Mouse (Mus musculus): ENCODE data around the gene Klhl29.

Gene Klhl29

DNA sequence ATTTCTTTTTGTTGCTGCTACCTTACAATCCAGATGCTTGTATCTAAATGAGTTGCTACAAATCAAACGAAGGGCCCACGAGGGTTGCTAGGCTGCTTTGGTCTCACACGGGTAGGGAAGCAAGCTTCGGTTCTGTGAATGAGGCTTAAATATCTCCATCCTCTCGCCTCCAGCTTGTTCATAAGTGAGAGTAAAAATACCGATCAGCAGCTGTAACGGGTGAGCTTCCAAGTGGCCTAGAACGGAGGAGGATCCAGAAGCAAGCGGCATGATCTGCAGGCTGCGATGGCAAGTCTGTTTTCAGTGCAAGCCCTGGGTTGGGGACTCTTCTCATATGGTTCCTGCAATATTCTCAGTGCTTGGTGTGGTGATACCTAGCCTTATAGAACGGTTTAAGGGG, 89.9 kb downstream of the Klhl29 start:
- WGBS: 47% methylated on average over 11 of the region's 11 CpGs

DNA sequence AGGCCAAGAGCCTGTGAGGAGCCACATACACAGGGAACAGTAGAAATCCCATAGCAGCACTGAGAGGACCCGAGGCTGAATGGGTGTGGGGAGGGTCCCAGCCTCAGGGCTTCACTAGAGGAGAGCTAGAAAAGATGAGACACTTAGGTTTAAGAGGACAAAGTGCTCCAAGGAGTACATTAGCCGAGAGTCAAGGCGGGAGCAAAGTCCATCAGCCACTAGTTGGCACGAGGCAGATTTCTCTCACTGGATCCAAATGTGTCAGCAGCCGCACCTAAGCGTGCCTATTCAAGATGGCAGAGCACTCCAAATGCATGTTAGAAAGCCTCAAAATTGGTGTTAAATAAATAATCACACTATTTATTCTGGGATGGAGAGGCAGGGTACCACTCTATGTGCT, 90.5 kb downstream of the Klhl29 start:
- WGBS: 86% methylated on average over 6 of the region's 6 CpGs

DNA sequence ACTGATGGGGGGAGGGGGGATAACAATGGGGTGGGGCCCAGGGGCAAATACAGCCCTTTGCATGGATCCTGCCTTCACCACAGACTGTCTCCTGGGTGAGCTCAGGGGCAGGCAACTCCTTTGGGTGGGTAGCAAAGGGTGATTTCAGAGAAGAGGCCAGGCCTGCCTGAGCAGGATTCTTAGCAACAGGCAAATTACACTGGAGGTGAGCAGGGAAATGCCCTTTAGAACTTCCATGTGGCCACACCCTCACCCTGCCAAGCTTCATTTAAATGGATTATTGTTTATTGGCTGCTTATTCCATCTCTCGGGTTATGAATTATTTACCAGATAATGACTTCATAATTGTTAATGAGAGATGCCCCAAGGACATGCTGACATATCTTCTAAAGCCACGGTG, 91.8 kb downstream of the Klhl29 start:
- 83% methylated on average over 2 of the region's 2 CpGs for WGBS

DNA sequence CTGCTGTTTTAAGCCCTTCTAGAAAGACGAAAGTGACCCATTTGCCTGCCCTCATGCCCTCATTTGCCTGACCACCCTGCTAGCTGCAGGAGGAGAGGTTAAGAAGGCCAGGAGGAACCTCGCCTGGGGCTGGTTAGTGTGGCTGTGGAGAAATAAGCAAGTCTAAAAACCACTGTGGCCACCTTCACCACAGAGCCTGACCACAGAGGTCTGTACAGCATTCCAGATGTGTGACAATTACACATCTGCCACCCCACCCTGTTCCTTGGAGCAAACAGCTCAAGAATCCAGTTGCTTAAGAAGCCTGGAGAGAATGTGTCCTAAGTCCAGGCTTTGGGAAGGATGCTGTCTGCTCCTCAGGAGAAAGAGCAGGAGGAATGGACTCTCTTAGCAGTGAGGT, 92.9 kb downstream of the Klhl29 start:
- WGBS: 79% methylated on average over 2 of the region's 2 CpGs

DNA sequence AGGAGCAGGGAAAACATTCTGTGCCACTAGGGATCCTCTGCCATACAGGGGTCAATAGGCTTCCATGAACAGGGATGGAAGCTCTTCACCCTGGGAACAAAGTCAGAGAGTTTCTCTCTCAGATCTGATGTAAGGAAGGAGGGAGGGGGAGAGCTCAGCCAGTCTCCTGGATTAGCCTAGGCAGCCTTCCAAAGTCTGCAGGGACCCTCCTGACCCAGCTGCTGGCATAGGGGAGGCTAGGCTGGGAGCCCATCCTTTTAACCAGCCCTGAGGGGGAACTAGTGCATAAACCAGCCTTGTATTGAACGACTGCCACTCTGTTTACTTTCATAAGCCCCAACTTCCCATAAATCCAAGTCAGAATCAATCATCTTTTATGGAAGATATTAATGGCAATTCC, 95.6 kb downstream of the Klhl29 start:
- WGBS: 64% methylated on average over 1 of the region's 1 CpGs

DNA sequence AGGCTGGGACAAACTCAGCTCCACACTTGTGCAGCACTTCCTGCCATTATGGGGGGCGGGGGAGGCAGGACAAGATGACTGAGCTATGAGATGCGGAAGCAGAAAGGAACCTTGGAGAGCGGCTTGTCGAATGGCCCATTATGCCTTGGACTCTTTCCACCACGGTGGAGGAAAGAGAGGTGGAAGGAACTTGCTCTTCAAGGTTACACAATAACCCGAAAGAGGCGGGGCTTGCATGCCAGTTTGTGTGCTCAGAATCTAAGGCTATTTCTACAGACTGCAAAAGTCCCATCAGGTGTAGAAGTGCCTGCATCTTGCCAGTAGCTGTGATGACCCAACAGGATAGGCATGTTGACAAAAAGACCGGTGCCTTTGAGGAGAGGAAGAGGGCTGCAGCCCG, 98.5 kb downstream of the Klhl29 start:
- 53% methylated on average over 9 of the region's 9 CpGs for WGBS

DNA sequence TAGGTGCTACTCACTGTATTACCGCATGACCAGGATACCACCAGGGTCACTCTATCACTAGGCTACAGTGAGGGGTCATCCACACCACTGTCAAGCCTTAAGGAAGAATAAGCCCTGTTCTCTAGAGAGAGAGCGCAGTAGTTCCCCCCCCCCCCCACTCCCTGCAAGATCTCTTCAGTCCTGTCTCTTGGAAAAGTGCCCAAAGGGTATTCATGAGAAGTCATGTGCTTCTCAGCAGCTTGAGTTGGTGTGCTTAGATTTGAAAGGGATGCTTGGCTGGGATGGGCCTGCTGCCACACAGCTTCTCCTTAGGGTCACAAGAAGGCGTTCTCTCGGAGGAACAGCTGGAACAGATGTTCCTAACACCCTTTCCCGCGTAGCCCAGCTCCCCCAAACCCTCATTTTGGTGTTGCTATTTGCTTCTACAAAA, 100.0 kb downstream of the Klhl29 start:
- WGBS: 44% methylated on average over 6 of the region's 6 CpGs

DNA sequence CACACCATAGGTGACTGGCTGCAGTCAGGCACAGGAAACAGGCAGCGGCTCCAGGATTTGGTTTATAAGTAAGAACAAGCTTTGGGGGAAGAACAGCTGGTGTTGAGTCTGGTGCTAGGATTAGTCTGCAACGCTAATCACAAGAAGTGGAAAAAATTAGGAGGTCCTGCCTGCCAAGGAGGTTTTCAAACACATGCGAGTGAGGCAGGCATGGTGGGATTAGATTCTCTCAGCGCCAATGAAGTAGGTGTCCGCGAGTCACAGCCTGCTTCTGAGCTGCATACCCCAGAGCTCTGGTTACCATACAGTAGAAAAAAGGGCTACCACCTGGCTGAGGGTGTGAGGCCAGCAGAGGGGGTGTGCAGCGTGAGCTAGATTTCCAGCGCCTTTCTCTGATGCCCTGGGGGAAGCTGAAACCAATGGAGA, 101.0 kb downstream of the Klhl29 start:
- WGBS: 40% methylated on average over 8 of the region's 8 CpGs

DNA sequence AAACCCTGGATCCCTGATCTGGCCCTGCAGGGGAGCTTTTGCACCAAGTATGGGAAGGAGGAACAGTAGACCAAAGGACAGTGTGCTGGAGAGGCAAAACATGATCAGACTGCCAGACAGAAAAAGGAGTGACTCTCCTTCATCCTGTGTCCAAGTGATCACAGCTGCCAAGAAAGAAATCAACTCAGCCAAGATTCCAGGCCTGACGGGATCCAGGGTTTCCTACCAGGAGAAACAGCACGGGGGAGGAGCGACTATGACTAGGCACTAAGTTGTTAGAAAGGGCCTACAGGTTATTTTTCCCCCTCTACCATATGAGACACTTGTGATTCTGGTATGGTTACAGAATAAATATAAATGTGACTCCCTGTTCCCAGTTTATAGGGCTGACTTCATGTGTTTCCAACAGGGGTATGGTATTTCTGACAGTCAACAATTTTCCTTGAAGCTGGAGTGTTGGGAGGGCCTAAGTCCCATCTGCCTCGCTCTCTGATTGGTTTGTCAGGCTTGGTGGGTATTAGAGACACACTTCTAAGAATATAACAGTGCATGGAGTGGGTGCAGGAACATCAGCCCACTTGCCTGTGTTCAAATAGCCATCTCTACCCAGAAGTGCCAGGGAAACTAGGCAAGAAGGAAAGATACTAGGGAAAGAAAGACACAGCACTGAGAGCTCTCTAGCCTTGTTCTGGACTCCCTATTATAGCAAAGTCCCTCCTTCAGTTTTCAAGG, 102.0 kb downstream of the Klhl29 start:
- 33% methylated on average over 4 of the region's 4 CpGs for WGBS

DNA sequence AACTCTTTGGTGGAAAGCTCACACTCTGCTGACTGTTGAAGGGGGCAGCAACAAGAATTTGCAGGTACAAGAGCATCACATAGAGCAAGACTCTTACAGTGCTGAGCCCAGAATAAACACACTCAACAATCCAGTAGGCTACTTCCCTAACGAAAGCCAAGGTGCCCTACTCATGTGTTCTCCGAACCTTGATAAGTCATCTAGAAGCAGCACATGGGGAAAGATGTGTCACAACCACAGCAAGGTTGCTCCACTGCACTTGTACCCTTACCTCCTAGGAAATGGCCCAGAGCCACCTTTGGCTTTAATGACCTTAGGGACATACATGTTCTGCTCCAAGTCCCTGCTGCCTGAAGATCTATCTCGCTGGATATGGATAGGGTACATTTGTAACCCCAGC, 105.0 kb downstream of the Klhl29 start:
- 83% methylated on average over 3 of the region's 3 CpGs for WGBS

DNA sequence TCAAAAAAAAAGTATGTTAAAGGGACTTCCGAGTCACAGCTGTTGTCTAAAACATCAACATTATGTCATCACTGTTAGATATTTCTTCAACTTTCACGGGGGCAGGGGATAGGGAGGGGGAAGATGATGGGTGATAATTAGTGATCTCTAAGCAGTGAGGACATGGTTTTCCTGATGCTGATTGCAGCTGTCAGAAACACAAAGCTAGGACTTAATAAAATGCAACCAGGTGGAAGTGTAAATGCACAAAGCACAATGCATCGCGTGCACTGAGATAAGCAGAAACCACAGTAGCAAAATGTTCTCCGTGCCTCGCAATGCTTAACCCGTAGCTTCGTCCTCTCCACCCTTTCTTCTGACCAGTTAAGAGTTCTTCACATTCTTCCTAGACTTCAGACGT, 105.5 kb downstream of the Klhl29 start:
- 59% methylated on average over 9 of the region's 9 CpGs for WGBS

DNA sequence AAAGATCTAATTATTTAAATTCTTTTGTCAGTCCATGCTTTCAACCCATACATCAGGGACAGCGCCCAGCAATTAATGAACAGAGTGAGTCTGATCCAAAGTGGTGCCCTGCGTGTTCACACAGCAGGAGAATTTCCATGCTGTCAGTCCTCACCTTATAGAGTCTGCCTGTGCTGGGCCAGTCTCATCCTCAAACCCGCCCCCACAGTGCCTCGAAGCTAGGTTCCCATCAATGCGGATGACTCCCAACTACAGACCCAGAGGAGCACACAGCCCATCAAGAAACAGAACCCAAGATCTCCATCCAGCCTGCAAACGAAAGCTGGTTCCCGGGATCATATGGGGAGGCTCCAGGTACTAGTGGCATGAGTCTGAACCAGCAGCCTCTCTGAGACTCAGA, 106.4 kb downstream of the Klhl29 start:
- WGBS: 64% methylated on average over 7 of the region's 7 CpGs

DNA sequence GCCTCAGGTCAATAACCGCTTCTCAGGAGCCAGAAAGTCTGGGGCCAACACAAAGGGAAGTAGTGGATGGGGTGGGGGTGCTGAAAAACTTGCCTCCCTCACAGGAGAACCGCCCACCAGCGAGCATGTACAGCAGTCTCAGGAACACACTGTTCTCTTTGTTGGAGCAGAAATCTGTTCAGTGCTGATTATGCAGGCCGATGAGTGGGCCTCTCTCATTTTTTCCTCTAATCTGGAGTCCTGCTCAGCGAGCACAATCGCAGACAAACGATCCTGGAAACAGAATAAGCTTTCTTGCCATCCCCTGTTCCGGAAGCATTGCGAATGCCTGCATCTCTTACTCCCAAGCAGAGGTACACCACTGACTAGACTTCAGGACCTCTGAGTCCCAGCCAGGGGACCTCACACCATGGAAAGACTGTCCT, 107.3 kb downstream of the Klhl29 start:
- WGBS: 16% methylated on average over 9 of the region's 9 CpGs

DNA sequence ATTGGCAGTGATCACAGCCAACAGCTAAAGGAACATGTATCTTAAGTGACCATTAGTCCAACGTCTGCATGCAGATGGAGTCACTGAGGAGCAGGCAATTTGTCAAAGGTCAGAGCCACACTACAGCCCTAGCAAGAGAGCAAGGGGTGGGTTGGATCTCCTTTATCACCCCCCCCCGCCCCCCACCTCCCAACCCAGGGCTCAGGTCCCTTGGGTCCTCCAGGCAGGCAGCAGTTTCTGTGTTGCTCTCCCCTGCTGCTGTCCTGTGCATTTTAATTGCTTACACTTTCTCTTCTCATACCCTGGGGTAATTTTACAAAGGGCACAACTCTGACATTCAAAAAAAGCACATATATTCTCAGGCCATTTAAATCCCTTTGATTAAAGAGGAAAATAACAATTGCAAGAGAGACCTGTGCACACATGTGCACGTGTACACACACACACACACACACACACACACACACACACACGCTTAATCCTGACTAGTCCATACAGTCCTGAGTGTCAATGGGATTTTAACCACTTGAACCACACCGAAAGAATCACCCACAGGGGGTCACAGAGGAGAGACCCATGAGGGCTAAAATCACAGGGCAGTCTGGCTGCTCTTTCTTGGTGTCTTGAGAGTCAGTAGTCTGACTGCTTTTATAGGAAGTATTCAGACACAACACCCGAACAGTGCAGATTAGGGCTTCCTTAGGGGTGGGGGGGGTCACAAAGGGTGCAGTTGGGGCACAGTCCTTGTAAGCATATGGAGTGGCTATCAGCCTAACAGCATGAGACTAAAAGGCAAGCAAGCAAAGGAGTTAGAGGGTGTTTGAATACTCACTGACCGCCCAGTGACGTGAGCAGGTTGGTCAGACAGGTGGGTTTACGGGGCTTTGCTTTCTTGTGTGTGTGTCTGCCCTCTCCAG, 108.0 kb downstream of the Klhl29 start:
- WGBS: 60% methylated on average over 9 of the region's 9 CpGs

DNA sequence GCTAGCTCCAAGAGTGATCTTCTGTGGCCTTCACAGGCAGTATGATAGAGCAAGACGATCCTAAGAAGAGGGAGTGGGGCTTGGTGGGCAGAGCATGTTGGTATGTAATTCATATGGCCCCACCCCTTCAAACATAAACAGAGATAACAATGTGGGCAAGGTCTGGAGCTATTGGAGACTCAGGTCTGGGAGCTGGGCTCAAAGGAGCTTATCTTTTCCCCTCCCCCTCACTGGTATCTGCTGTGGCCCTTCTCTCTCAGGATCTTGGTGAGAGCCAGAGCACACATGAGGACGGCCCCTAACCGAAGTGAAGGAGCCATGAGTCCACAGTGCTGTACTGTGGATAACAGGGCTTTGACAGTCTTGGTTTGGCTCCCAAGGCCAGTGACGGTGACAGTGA, 108.7 kb downstream of the Klhl29 start:
- 84% methylated on average over 4 of the region's 4 CpGs for WGBS

DNA sequence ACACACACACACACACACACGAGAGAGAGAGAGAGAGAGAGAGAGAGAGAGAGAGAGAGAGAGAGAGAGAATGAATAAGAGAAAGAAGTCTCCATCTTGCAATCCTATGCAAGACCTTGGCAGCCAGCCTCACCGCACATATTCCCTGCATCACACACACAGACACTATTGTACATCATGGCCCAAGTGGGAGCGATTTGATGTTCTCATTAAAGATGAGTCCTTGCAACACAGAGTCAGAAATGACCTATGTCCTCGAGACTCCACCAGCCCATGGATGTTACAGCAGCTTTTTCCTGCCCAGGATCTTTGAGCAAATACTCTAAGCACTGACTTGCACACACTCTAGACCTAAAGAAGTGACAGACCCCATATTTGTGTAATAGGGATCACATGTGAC, 114.0 kb downstream of the Klhl29 start:
- WGBS: 76% methylated on average over 4 of the region's 4 CpGs

DNA sequence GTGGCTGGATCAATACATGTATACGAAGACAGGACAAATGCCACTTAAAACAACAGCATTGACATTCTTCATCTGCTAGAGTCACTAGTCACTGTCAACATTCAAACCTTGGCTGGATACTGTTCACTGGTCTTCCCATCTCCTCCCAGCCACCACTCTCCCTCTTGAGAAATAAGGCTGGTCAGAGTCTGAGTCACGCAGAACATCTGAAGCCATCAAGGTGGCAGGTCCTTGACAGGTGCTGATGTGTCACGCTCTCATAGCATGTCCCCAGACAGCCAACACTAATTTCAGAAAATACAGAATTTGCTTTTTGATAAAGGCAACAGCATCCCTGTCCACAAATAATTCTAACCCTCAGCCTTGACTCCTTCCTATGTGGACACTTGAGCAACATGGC, 116.7 kb downstream of the Klhl29 start:
- WGBS: 94% methylated on average over 3 of the region's 3 CpGs

DNA sequence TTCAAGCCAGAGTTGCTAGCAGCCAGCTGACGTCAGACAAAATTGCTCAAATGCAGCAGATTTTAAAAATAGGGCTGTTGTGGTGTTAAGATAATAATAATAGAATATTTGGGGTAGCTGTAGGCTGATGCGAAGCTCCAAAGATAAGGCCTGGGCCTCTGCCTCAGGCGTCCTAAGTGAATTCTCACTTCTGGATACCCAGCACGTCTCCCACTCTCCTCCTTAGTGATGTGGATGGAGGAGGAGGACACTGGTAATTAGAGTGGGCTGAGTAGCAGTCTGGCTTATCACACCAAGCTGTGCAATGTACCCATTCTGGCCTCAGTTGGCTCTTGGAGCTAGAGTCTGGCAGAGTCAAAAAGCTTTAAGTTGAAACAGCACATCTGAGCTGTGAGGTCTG, 118.3 kb downstream of the Klhl29 start:
- 55% methylated on average over 4 of the region's 4 CpGs for WGBS

DNA sequence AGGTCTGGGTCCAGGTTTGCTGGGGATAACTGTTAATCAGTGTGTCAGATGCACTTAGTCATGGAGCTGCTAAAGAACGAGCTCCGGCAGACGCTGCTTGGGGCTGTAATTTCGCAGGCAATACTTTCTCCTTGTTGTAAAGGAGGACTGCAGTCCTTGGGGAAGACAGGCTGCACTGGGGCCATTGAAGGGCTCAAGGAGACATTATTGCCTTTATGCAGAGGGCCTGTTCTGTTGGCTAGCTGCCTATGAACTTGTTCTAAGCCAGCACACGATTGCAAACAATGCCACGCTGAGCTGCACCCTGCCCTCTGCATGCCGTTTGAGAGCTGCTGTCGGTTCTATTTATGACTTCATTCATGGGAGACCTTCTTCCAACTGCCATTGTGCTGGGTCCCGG, 120.4 kb downstream of the Klhl29 start:
- WGBS: 40% methylated on average over 9 of the region's 9 CpGs

DNA sequence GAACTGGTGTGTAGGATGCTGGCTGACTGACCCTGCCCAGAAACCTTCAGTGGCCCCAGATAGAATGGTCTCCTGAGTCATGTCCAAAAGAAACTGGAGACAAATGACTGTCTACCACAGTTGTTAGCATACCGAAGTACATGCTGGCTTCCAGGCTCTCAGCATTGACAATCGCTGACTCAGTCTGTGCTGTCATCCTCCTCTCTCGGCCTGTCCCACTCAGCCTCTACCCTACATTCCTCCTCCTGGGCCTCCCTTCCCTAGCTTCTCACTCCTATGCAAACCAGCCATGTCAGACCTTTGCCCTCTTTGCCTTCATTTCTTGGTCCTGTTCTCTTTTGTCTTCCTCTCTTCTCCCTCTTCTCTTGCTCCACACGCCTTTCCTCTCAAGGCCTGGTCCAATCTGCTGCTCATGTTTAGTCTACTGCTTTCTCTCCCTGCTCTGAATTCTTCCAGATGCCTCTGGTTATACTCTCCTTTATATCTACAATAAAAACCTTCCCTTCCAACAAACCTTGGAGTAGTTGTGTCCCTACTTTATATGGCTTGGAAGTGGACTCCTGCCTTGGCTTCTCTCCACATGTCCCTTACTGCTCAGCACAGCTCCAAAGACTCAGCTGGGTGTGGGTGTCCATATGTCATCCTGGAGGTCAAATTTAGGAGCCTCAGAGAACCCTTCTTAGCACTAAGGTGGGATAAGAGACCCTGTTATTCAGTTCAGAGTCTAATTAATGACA, 121.1 kb downstream of the Klhl29 start:
- 69% methylated on average over 4 of the region's 4 CpGs for WGBS

DNA sequence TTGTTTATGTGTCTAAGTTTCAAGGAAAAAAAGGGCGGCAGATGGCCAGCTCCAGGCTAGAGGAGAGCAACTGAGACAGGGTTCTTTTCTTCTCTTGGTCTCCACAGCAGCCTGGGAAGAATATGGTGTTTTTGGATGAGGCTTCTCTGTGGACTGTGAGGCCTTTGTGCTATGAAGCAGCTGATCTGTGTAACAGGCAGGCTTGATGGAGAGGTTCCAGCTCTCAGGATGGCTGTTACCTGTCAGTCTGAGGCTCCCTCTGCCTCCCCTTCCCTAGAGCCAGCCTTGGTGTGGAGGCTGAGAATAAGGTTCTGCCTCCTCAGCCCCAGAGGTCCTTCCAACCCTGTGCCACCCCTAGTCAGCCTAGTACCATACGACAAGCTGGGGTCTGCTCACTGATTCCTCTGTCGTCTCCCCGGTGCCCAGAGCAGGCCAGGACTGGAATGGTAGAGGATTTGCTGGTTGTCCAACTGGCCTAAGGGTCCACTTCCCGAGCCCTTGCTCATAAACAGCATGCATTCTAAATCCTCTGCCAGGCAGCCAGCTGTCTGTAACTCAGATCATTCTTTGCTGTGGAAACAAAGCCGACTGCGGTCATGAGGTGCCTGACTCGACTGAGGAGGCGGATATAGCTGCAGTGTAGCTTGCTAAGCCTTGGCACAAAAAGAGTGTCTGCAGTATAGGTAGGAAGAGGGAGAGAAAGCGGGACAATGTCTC, 122.0 kb downstream of the Klhl29 start:
- WGBS: 40% methylated on average over 10 of the region's 10 CpGs

DNA sequence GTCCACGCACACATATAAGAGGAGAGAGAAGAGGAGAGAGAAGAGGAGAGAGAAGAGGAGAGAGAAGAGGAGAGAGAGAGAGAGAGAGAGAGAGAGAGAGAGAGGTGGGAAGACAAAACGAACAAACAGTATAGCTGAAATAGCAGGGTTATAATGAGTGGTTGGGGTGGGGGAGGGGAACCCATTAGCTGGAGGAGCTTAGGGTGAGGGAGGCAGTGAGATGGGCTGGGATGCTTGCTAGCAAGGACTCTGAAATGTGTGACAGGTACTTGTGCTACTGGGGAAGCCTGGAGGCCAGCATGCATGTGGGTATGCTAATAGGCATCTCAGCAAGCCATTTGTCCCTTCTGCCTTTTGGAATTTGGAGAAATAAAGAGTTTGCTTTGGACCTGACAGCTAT, 122.9 kb downstream of the Klhl29 start:
- WGBS: 74% methylated on average over 2 of the region's 2 CpGs
